Mouse (Mus musculus) neural tube, embryonic 11.5 days (tissue): ENCODE data around the gene Ilf3. TPM values are rescaled to one million over a fixed set of nuclear protein-coding genes. Genes with fewer than 3 reads are reported as not detected.
"Not testable (repeated sequence)": the region's sequence is repeated elsewhere in the genome, so short reads cannot be mapped to it uniquely, and the experiment has no call there.

Source experiments
- ATAC-seq: fragments of 200-750 bp; cut with Nextera tagmentation; 2 replicates; pipeline ENCODE4 v1.8.0; 2017; ENCODE audit warnings: moderate number of reproducible peaks, mild to moderate bottlenecking, moderate TSS enrichment, moderate library complexity; ENCODE audit not compliant: insufficient read depth, low FRiP score, low TSS enrichment
- DNase-seq: peaks from one replicate; pipeline ENCODE4 v3.0.0-alpha.2; 2015; ENCODE audit warnings: low spot score
- H3K27ac ChIP-seq: fragments of 300-500 bp; sonication (generic); 2 replicates; pipeline ENCODE4 v1.5.1; 2014; ENCODE audit warnings: low read depth, mild to moderate bottlenecking, low read length
- H3K27me3 ChIP-seq: fragments of 300-500 bp; sonication (generic); 2 replicates; pipeline ENCODE4 v1.6.1; 2014; ENCODE audit warnings: mild to moderate bottlenecking, low read length, mixed read lengths; ENCODE audit not compliant: control insufficient read depth, insufficient read depth
- H3K36me3 ChIP-seq: fragments of 300-500 bp; sonication (generic); 2 replicates; pipeline ENCODE4 v1.6.1; 2014; ENCODE audit warnings: mild to moderate bottlenecking, low read length, moderate library complexity, mixed read lengths; ENCODE audit not compliant: control insufficient read depth, insufficient read depth
- H3K4me1 ChIP-seq: fragments of 300-500 bp; sonication (generic); 2 replicates; pipeline ENCODE4 v1.6.1; 2014; ENCODE audit warnings: low read length, mixed read lengths; ENCODE audit not compliant: control insufficient read depth, insufficient read depth
- H3K4me2 ChIP-seq: fragments of 300-500 bp; sonication (generic); 2 replicates; pipeline ENCODE4 v1.6.1; 2014; ENCODE audit warnings: low read depth, mild to moderate bottlenecking, moderate library complexity
- H3K4me3 ChIP-seq: fragments of 300-500 bp; sonication (generic); 2 replicates; pipeline ENCODE4 v1.5.1; 2014; ENCODE audit warnings: low read depth, low read length
- H3K9ac ChIP-seq: fragments of 300-500 bp; sonication (generic); 2 replicates; pipeline ENCODE4 v1.6.1; 2014; ENCODE audit warnings: mild to moderate bottlenecking, low read length
- H3K9me3 ChIP-seq: fragments of 300-500 bp; sonication (generic); 2 replicates; pipeline ENCODE4 v1.6.1; 2016; ENCODE audit warnings: low read length; ENCODE audit not compliant: control insufficient read depth
- WGBS: fragments of 180-500 bp; shearing (Covaris S2); extraction: QIAGEN DNeasy Blood & Tissue Kit; methylation state at CpG from one replicate; pipeline ENCODE4 v1.1.7; 2014; 5-methylcytosine and 5-hydroxymethylcytosine counted together
- polyA plus RNA-seq: library from polyadenylated mRNA; unstranded; fragments of >200 nt; fragmentation: Nextera tagmentation; extraction: Ambion mirVana; gene quantifications from 2 replicates; pipeline ENCODE4 v1.2.1, GENCODE M21; 2014

The Ilf3 gene
- 270 and 288 TPM in 2 replicates for polyA plus RNA-seq

- H3K36me3 ChIP-seq: no peaks in the 10 kb centered on the region
- H3K9me3 ChIP-seq: no peaks in the 10 kb centered on the region
- peaks cover 7% of the 10 kb centered on the region; the same call in 1 of the 2 replicates for H3K4me1 ChIP-seq
- WGBS: under 1% methylated on average over 59 of the region's 66 CpGs
- no peaks in the 10 kb centered on the region for H3K27me3 ChIP-seq
- DNase-seq: peak; percentile 100
- peak within 1 kb of the TSS; percentile 88 for H3K4me2 ChIP-seq
- H3K9ac ChIP-seq: peak within 1 kb of the TSS; percentile 97
- peak within 1 kb of the TSS; percentile 79 for H3K4me3 ChIP-seq
- ATAC-seq: peak; percentile 92
- H3K27ac ChIP-seq: peak within 1 kb of the TSS; percentile 81
Observed at GRCm38 (mm10) chr9:21367357-21368111, at the start of gene Ilf3. Gene Ilf3, plus strand, starts transcription at chr9:21367871.

GRCm38 (mm10) chr9:21318792-21319191 lies 48.9 kb upstream of the Ilf3 start:
- ATAC-seq: no peak
- H3K27me3 ChIP-seq: no peaks in the 10 kb centered on the region

GRCm38 (mm10) chr9:21319503-21319902 lies 48.2 kb upstream of the Ilf3 start:
- Histone ChIP-seq H3K4me2 (no peak overlapping the region), H3K9me3 (no peaks in the 10 kb centered on the region), H3K9ac (no peak overlapping the region), H3K4me3 (no peak overlapping the region), H3K27me3 (no peaks in the 10 kb centered on the region), H3K4me1 (peaks cover 12% of the 10 kb centered on the region; the same call in 1 of the 2 replicates), H3K36me3 (no peaks in the 10 kb centered on the region), H3K27ac (no peak overlapping the region)
- ATAC-seq (no peak), DNase-seq (no peak)
- 90% methylated on average over 4 of the region's 4 CpGs for WGBS

More at GRCm38 (mm10) chr9:21318792-21319191, 48.9 kb upstream of the Ilf3 start:
- Histone ChIP-seq H3K4me3 (no peak overlapping the region), H3K9ac (no peak overlapping the region), H3K9me3 (no peaks in the 10 kb centered on the region), H3K4me2 (no peak overlapping the region), H3K36me3 (no peaks in the 10 kb centered on the region), H3K27ac (no peak overlapping the region), H3K4me1 (peaks cover 12% of the 10 kb centered on the region; the same call in 1 of the 2 replicates)
- 86% methylated on average over 6 of the region's 6 CpGs for WGBS
- no peak for DNase-seq

- Histone ChIP-seq H3K4me2 (peak overlapping the region; percentile 94), H3K36me3 (no peaks in the 10 kb centered on the region), H3K27me3 (no peaks in the 10 kb centered on the region), H3K9ac (peak overlapping the region; percentile 75), H3K27ac (no peak overlapping the region), H3K4me3 (peak overlapping the region; percentile 75), H3K9me3 (no peaks in the 10 kb centered on the region), H3K4me1 (peaks cover 12% of the 10 kb centered on the region; the same call in 1 of the 2 replicates)
- ATAC-seq (no peak), DNase-seq (no peak)
- 27% methylated on average over 4 of the region's 4 CpGs for WGBS
Observed at GRCm38 (mm10) chr9:21320280-21320618, 47.4 kb upstream of the Ilf3 start.

GRCm38 (mm10) chr9:21320619-21321512 lies 46.8 kb upstream of the Ilf3 start, which contains the start of gene Slc44a2:
Gene Slc44a2, plus strand, starts transcription at chr9:21320698.
- WGBS: under 1% methylated on average over 52 of the region's 52 CpGs
- peak; percentile 93 for ATAC-seq
- Histone ChIP-seq H3K36me3 (no peaks in the 10 kb centered on the region), H3K9me3 (no peaks in the 10 kb centered on the region), H3K9ac (peak within 1 kb of the TSS; percentile 75), H3K4me2 (peak within 1 kb of the TSS; percentile 94), H3K27ac (no peak within 1 kb of the TSS), H3K4me3 (peak within 1 kb of the TSS; percentile 75), H3K27me3 (no peaks in the 10 kb centered on the region), H3K4me1 (peaks cover 12% of the 10 kb centered on the region; the same call in 1 of the 2 replicates)
- peak; percentile 95 for DNase-seq

- Histone ChIP-seq H3K27me3 (no peaks in the 10 kb centered on the region), H3K36me3 (no peaks in the 10 kb centered on the region), H3K27ac (no peak overlapping the region), H3K4me2 (peak overlapping the region; percentile 94), H3K4me1 (peaks cover 12% of the 10 kb centered on the region; the same call in 1 of the 2 replicates), H3K4me3 (peak overlapping the region; percentile 75), H3K9ac (peak overlapping the region; percentile 75), H3K9me3 (no peaks in the 10 kb centered on the region)
- no peak for DNase-seq
- no peak for ATAC-seq
- 16% methylated on average over 6 of the region's 6 CpGs for WGBS
Observed at GRCm38 (mm10) chr9:21321513-21321835, 46.2 kb upstream of the Ilf3 start.

GRCm38 (mm10) chr9:21322211-21322916 lies 45.3 kb upstream of the Ilf3 start:
- Histone ChIP-seq H3K27me3 (no peaks in the 10 kb centered on the region), H3K4me3 (no peak overlapping the region; the same call in 1 of the 2 replicates), H3K36me3 (no peaks in the 10 kb centered on the region), H3K4me1 (peaks cover 12% of the 10 kb centered on the region; the same call in 1 of the 2 replicates), H3K9me3 (no peaks in the 10 kb centered on the region), H3K9ac (no peak overlapping the region), H3K4me2 (peak overlapping the region; percentile 94; the same call in 1 of the 2 replicates), H3K27ac (no peak overlapping the region)
- DNase-seq (no peak), ATAC-seq (no peak)
- 90% methylated on average over 19 of the region's 19 CpGs for WGBS

GRCm38 (mm10) chr9:21322917-21323297 lies 44.8 kb upstream of the Ilf3 start:
- not testable (repeated sequence) for DNase-seq, H3K4me2 ChIP-seq, H3K4me3 ChIP-seq, H3K27ac ChIP-seq, ATAC-seq, H3K36me3 ChIP-seq, H3K9me3 ChIP-seq, H3K27me3 ChIP-seq, H3K9ac ChIP-seq
- peaks cover 12% of the 10 kb centered on the region; the same call in 1 of the 2 replicates for H3K4me1 ChIP-seq
- WGBS: 89% methylated on average over 8 of the region's 8 CpGs
